Mouse (Mus musculus) lung, postnatal 14 days (tissue): ENCODE data around the gene Gm11146.

ENCODE experiments used
- DNase-seq: peaks from one replicate; pipeline ENCODE4 v3.0.0; 2021

Gm11146 gene

DNA sequence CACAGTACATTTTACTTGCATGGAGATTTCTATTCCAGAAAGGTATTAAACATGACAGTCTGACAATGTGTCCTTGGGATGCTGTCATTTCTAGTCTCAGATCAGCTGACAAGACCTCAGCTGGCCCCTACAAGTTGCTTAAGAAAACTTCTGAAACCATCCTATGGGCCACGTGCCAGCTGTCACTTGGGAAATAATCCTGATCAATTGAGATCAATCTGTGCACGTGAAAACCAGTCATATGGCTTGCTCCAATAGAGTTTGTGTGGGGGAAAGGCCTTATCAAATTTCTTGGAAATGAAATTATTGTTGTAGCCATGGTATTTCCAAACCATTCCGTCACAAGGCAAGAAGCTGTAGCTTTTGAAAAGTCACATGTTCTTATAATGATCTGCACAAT, 50.8 kb downstream of the Gm11146 start:
- no peak for DNase-seq
